Mouse (Mus musculus) lung, postnatal 0 days (tissue): ENCODE data around the gene Zfhx2.

Experiments used
- CTCF ChIP-seq: IDR thresholded peaks from 2 replicates; pipeline ENCODE4 v1.5.1; 2016; ENCODE audit warnings: antibody characterized with exemption, mild to moderate bottlenecking
- EP300 ChIP-seq: IDR thresholded peaks from 2 replicates; pipeline ENCODE4 v1.6.1; 2016; ENCODE audit warnings: antibody characterized with exemption, mild to moderate bottlenecking, control low read depth

DNA sequence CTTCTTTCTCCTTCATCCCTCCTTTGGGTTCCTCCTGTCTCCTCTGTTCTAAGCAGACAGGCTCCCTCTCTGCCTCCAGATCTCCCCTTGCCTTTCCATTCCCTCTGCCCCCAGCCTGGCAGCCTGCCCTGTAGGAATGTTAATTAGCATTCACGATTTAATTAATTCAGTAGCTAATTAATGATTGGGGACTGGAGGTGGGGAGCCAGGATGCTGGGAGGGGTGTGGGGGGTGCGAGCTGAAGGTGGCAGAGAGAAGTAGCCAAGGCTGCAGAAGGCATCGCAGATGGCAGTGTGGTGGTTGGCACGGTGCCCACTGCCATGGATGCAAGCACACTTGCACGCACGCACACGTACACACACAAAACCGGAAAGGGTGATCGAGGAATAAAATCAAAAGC lies 39.6 kb downstream of the Zfhx2 start:
- TF ChIP-seq CTCF (no peak), EP300 (no peak)
